Mouse (Mus musculus): ENCODE results near the gene Cdk1.

GRCm38 (mm10) chr10:69398197-69398762, 45.5 kb upstream of the Cdk1 start:
- TF ChIP-seq GATA1 (IDR thresholded peaks at IDR 0.05; ENCODE audit: borderline replicate concordance, low read length): no peak
- TF ChIP-seq FLI1 (IDR thresholded peaks at IDR 0.05; ENCODE audit: low read length): no peak

Data from megakaryocyte, embryonic 14.5 days (primary cell).